Mouse (Mus musculus) thymus, postnatal 14 days (tissue): Measurements from ENCODE around the gene Stk11.

Experiments
- DNase-seq: peaks from one replicate; pipeline ENCODE4 v3.0.0; 2021

Gene Stk11

DNA sequence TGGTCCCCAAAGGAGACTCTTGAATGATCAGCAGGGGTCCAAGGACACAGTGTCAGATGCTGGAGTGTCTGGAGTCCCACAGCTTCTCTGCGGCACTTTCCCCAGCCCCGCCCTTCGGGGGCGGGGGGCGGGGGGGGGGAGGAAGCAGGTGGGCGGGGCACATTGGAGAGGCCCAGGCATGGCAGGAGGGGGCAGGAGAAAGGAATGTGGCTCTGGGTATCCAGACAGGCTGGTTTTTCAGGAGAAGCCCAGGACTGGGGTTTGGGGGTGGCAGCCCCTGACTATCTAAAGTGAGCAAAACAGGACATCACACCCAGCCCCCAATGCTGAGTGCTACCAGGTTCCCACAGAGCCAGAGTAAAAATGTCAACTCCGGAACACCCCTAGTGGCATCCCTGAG is 18.3 kb upstream of the Stk11 start:
- DNase-seq: no peak

DNA sequence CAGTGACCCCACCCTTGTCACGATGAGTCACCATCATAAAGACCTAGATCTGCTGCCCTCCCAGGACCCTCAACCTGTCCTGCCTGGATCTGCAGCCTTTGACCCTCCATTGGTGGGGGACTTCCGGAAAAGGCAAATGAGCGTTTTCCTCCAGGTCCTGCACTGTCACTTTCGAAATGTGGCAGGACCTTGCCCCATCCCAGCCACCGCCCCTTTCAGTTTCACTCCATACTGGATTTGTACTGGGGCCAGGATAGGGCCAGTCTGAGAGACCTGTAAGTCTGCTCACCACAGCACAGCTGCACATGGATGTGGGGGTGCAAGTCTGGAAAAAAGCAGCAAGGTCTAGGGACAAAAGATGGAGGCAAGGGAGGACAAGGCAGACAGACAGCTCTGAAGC is 17.0 kb upstream of the Stk11 start:
- no peak for DNase-seq

DNA sequence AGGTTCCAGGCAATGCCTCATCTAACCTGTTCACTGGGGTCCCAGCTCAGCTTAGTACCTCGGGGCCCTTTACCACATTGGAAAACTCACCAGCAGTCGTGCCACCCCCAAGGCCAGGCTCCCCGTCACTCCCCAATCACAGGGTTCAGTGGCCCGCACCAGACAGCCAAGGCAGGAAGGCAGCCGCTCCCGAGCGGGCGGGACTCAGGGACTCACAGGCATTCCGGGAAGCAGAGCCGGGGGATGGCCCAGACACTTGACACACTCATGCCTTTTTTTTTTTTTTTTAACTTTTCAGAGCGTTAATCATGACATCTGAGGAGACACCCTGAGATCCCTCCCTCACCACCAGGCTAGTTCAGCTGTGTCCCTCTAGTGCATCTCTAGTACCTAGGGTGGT is 14.6 kb upstream of the Stk11 start:
- DNase-seq: no peak

DNA sequence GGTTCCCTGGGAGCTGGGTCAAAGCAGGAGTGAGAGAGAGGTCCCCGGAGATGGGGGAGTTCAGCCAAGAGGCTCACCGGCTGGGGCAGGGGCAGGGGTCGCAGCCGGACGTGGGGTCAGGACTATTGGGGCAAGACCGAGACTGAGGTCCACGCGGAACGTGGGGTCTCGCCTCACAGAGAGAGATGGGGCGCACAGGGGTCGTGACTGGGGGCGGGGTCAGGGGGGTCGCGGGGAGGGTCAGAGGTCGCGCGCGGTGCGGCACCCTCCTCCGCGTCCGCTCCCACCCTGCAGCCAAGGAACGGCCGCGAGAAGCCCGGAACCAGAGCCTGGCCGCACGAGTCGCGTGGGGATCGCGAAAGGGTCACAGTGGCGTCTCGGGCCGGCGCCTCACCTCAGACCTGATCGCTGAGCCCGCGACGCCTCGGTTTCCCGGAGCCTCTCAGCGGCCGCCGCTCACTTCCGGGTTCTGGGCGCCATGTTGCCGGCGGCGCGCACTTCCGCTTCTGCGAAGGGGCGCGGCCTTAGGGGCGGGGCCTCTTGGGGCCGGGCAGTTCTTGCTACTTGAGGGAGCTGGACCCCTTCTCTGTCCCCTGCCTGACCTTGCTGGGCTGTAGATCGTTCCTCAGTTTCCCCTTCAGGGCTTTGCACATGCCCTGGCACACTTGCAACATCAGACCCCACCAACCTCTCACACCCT is 13.2 kb upstream of the Stk11 start:
- DNase-seq: peak; percentile 93

DNA sequence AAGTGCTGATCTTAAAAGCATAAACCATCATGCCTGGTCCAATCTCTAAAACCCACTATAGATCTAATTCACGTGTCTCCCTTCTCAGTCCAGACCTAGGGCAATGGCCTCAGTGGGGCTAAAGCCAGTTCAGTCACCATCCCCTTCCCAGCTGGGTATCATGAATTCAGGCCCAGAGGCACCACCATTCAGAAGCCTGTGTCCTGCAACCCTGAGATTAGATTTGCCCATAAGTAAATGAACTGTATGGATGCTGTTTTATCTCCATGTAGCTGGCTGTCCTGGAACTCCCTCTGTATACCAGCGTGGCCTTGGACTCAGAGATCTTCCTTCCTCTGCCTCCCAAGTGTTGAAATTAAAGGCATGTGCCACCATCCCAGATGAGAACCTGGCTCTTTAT is 12.6 kb upstream of the Stk11 start:
- no peak for DNase-seq

DNA sequence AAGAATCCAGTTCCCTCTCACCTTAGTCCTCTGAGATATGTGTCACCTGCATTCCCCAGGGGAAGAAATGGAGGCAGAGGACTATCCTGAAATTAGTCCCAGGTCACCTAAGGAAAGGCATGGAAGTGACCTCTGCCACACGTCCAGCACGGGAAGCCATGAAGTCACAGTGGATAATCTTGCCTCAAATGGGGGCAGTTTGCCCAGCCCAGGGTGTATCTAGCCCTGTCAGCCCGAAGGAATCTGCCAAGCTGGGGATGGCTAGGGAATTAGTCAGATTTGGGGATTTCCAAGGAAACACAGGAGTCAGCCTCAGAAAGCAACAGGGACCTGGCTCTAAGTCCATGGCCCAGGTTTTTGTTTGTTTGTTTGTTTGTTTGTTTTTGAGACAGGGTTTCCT is 11.4 kb upstream of the Stk11 start:
- DNase-seq: no peak

DNA sequence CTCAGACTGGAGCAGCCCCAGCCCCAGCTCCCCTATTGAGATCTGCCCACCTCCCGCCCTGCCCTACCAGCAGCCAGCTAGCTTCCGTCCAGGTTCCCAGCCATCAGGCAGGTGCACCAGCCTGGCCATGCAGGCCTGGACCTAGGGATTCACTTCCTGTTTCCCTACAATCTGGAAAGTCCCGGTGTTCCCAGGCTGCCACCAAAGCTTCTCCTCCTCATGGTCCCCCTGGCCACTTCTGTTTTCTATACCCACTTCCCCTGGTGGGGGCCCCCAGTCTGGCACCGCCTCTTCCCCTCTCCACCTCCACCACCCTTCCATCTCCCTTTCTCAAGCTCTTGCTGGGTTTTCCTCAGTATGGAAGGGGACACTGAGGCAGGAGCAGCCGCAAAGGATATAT is 10.1 kb upstream of the Stk11 start, which contains the start of gene Sbno2:
Gene Sbno2 (minus strand): TSS at position 112 of the 400 bp plus-strand sequence.
- DNase-seq: no peak

DNA sequence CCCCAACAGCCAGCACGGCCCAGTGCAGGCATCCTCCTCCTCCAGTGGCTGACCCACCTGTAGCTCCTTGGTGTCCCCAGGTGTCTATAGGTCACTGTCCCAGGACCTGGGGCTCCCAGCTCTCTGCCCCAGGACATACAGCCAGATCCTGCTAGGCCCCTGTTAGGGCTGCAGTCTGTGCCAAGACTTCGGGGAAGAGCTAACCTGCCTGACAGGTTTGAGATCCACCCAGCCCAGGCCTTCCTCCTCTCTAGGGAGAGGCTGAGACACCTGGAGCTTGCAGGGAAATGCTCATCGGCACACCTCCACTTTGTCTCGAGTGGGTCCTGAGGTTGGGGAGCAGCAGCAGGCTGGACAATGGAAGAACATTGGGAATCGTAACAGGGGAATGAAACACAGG is 9.7 kb upstream of the Stk11 start:
- DNase-seq: no peak

DNA sequence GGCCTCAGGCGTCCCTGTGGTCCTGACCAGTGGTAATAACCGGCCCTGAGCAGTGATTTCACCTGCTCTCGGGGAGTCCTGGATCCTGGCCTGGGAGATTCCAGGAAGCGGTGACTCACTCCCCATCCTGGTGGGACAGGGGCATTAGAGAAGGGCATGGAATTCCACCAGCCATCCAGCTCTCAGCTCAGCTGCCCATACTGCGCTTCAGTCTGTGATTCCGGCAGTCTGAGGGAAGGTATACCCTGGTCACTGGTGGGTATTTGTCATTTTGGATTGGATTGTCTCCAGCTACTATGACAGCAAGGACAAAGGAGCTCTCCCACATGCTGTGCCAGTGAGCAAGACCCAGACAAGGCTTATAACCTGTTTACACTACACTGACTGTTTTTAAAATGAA is 7.9 kb upstream of the Stk11 start:
- DNase-seq: no peak

DNA sequence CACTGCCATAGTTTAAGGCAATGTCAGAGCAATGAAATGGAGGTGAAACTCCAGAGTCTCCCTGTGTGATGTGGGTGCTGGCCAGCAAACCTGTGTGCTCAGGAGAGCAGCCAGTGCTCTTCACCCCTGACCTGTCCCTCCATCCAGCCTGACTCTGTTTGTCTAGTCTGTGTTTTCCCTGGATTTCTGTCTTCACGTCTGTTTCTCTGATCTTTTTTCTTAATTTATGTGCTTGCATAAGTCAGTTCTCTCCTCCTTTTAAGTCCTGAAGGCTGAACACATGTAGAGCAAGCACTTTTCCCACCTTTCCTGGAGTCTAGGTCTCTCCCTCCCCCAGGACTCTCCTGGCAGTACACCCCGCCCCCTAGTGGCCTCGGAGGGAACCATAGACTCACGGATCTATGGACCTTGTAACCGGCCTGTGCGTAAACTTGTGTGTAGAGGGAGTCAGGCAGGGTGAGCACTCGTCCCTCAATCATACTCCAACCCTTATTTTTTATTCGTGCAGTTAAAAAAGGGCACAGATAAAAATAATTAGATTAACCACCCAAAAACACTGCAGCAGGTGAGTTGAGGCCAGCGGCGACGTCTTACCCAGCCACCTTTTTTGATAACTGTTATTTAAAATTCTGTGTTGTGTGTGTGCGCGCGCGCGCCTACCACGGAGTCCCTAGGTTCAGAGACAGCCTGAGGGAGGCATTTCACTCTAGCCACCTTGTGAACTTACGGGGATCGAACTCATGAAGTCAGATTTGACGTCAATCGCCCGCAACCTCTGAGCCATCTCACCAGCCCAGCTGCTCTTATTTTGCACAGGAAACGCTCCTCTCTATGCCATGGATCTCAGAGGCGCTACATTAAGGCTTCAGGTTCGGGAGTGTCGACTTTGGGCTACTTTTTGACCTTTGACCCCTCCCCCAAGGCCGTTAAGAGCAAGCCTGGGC is 990 bp upstream of the Stk11 start:
- peak; percentile 94 for DNase-seq

DNA sequence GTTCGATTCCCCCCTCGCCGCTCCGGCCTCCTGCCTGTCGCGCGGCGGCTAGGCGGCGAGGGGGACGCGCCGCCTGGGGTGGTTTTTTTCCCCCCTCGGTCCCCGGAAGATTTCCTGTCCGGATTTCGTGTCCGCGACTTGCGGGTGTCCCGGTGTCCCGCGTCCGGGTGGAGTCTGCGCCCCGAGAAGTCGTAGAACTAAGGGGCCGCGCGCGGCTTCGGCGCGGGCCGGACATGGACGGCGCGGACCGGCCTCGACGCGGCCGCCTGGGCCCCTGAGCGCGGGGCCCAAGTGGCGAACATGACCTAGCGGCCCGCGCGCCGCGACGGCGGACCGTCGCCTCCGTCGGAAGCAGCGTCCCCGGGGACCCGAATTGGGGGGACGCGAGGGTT is 337 bp downstream of the Stk11 start:
- no peak for DNase-seq

DNA sequence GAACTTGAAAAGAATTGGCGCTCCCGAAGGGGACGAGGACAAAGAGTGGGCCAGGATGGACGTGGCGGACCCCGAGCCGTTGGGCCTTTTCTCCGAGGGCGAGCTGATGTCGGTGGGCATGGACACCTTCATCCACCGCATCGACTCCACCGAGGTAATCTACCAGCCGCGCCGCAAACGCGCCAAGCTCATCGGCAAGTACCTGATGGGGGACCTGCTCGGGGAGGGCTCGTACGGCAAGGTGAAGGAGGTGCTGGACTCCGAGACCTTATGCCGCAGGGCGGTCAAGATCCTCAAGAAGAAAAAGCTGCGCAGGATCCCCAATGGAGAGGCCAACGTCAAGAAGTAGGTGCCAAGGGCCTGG is 942 bp downstream of the Stk11 start:
- peak; percentile 46 for DNase-seq

DNA sequence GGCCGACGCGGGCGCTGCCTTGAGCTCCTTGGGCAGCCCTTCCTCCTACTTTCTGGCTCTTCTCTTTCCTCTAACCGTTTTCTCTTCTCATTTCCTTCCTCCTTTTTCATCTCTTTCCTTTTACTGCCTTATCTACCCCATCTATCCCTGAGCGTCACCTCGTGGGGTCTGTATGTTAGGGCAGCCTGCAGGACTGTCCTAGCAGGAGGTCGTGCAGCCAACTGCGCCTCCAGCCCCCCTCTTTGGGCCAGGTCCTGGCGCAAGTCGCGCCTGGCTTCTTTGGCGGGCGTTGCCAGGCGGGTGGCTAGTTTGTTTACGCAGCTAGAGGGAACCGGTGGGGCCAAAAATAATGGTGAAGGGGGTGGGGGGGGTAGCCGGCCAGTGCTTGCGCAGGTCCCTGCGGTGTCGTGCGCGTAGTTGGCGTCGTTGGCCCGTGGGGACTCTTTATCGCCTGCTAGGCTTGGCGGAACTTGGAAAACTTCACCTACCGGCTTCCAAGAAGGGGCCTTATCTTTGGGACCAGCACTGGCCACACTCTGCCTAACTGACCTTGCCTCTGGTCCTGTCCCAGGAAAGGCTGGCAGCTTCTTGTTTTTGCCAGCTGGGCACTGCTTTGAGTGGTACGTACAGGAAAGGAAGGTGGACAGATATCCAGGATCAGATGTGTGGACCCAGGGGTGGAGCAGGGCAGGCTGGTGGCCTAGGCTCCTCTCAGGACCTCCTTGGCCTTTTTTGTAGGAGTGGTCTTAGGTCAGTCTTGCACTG is 1.5 kb downstream of the Stk11 start:
- no peak for DNase-seq

DNA sequence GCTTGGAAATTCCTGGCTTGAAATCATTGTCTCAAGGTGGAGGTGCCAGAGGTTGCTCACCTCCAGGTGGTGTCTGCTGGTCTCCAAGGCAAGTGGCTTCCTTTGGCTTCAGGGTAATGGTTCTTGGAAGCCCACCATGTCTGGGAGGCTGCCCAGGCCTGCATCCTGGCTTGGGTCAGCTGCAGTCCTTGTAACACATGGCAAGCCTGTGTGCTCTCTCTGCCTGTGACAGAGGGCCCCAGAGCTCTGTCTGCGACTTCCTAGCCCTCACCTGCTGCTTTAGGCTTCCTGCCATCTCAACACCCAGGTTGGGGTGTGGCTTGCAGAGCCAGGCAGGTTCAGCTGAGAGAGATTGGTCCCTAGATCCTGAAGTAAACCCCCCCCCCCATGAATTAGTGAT is 2.1 kb downstream of the Stk11 start:
- peak; percentile 45 for DNase-seq

DNA sequence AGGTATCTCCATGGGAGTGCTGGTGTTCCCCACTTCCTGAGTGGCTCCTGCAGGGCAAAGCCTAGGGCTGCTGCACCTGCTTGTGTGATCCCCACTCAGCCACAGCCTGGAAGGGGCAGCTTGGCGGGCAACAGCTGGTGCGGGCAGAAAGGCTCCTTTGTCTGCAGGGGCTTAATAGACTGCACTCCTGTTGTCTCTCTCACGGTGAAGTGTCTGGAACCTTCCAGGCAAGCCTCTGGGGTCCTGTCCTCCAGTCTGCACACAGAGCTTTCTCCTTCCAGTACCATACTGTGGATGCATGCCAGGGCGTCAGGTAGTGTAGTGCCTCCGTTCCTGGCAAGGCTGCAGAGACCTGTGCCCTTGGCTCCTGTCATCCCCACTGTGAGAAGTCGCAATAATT is 2.9 kb downstream of the Stk11 start:
- peak; percentile 30 for DNase-seq

DNA sequence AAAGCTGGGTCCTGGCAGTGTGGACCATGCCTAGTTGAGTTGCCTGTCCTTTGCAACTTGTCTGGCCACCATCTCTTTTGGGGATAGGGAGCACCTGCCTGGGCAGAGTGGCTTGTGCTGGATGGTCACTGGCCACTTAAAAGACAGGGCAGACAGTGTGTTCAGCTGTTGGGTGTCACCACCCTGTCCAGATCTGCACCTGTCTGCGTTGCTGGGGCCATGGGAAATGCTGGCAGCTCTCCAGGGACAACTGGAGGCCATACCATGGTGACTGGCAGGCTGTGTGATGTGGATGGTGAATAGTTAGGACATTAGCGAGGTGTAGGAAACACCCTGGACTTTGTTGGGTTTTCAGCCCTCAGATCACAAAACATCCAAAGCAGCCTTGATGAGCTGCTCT is 4.5 kb downstream of the Stk11 start:
- no peak for DNase-seq

DNA sequence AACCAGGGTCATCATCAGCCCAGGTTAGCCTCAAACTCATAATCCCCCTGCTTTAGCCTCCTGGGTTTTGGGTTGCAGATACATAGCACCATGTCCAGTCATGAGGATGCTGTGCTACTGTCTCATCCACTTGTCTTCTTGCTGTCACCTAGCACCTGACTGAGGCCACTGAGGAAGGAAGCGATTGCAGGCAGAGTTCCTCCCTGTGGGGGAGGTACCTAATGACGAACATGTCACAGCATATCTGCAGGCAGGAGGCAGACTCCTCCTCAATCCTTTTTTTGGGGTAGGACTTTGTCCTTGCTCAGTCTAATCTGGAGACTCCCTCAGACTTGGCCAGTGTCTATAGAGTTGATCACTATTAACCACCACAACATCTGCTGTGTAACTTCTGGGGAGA is 6.0 kb downstream of the Stk11 start:
- DNase-seq: no peak

DNA sequence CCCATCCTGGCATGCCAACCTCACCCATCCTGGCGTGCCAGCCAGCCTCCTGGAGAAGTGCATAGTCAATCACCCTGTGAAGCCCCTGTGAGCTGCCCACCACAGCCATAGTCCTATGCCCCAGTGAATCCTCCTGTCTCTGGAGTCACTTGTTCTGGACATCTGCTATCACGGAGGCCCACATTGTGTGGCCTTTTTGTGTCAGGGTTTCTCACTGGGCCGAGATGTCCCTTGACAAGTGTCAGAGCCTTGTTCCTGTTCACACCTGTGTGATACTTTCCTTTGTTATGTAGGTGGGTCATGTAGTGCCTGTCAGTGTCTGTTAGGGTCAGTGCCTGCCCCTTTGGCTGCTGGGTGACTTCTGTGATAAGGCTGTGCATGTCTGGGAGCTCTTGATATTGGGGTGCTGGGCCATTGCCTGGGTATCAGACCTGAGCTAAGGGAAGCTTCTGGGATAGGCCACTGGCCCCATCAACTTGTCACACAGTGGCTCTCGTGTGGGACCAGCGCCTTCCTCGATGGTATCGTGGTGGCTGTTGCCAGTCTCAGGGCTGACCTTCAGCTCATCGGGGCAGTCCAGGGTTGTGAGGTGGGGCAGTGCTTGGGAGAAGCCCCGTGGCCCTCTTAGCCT is 8.4 kb downstream of the Stk11 start:
- no peak for DNase-seq

DNA sequence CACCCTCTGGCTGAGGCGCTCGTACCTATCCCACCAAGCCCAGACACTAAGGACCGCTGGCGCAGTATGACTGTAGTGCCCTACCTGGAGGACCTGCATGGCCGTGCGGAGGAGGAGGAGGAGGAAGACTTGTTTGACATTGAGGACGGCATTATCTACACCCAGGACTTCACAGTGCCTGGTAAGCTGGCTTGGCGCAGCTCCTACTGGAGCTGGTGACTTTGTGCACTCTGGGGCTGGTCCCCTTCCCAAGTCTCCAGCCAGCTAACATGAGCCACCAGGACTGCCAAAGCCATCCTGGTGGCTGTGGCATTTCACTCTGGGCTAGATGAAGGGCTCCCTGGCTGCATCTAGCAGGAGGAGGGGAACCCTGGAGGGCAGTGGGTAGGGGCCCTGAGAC is 12.3 kb downstream of the Stk11 start:
- no peak for DNase-seq

DNA sequence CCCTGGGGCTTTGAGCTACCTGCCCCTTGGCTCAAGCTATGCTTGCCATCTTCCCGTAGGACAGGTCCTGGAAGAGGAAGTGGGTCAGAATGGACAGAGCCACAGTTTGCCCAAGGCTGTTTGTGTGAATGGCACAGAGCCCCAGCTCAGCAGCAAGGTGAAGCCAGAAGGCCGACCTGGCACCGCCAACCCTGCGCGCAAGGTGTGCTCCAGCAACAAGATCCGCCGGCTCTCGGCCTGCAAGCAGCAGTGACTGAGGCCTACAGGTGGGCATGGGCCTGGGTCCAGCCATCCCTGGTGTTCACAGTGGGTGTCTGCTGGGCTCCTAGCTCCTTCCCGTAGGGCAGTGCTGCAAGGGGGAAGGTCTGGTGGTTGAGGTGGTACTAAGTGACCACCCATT is 14.2 kb downstream of the Stk11 start:
- no peak for DNase-seq

DNA sequence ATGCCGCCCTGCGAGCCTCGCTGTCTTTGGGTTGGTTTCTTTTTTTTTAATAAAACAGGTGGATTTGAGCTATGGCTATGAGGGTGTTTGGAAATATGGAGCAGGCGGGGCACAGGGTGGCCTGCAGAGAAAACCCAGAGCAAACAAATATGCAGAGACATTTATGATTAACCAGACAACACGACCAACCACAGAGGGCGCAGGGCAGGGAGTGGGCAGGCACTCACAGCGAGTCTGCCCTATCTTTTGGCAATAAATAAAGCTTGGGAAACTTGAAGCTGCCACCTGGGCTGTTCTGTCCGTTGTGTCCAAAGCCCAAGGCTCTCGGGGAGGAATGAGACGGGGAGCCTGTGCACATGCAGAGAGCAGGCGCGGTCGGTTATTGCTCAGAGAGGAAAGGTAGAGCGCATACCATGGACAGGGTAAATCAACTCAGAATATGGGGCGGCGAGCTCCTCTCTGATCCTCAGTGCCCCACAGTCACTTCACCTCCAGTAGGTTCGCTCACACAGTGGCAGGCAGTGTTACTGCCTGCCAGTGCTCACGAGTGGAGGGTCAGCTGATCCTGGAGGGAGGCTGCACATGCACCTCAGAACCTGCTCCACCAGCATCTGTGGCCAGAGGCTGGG is 14.9 kb downstream of the Stk11 start:
- DNase-seq: no peak

DNA sequence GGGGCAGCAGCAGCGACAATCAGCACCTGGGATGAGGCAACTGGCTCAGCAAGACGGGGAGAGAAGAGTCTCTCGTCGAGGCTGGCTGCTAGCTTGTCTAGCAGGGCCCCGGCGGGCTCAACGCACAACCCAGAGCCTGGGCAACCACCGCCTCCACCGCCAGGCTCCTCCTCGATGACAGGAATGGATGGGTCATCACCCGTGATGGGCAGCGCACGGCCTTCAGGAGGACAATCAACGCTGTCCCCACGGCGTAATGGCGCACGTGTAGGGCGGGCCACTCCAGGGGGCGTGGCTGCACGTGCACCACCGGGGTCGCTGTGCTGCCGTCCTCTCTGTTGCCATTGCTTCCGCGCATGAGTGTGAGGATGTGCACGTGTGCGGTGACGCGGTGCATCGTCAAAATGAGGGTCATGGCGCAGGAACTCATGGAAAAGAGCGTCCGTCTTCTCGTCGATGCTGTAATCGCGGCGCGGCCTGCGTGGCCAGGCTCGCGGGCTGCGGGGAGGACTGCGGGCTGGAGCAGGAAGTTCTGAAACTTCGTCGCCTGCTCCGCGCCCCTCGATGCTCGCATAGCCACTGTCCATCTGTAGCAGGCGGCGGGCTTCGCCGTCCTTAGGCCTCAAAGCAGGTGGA is 15.8 kb downstream of the Stk11 start:
- no peak for DNase-seq
